Mouse (Mus musculus): Measurements from ENCODE around the gene Lama4.

DNA sequence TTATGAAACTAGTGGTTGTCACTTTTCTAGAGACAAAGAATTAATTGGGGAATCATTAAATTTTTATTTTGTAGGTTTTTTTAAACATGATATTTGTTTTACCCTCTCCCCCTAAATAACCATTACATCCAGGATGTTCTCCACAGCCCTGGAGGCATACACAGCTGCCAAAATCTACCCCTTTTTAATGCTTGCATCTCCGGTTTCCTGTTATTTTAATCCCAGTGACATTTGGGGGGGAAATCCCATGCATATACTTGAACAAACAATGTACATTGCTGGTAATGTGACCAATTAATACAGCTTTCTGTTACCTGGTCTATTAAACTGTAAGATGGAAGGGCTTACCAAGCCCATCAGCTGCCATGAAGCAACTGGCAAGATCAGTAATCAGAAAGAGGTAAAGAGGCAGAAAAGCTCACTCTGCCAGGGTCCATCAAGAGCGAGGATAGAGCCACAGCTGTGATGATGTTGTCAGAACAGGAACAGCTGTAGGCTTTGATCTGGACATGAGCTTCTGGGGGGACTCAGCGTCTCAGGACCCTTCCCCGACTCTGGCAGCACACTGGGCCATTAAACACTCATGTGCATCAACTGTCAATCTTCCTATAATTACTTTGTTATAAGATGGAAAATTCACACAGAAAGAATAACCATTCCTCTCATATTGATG is 41.3 kb downstream of the Lama4 start:
- no peak for TF ChIP-seq CTCF (IDR thresholded peaks at IDR 0.05)
- no peak for TF ChIP-seq POLR2A (IDR thresholded peaks at IDR 0.05; ENCODE audit: insufficient read depth, low read depth, low read length)
- TF ChIP-seq EP300 (IDR thresholded peaks at IDR 0.05; ENCODE audit: insufficient read depth, low read depth, low read length) = no peak

Measured in heart, adult 2 months (tissue).